In the genomic region with DNA sequence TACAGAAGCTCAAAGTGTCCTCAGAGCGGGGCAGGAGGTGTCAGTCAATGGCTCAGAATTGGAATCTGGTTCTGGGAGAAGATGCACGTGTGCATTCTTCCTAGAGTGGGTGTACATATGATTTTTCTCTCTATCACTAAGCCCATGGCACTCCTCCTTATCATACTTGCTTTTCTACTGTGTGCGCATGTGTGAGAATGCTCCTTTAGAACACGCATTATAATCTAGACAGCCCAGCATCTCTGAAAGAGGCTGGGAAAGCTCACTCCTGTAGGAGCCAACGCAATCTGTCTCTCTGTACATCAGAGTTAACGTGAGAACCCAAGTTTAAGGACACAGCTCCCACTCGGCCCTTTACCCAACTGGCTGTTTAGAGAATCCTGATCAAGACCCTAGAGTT, we compare ENCODE assay signal across 22 mouse cellular contexts.
"Had no signal": no experiment of that assay in that cellular context is flagged by ENCODE, and none has a peak within 500 bp of the region (broad histone marks: within the 10 kb centered on the region; RNA-seq: fewer than 3 reads in every experiment).

No protein-coding gene starts in this region.

- H3K4me3 ChIP-seq: limb, embryonic 10.5 days; limb, embryonic 13.5 days; liver, embryonic 12.5 days; liver, embryonic 15.5 days; lung, embryonic 15.5 days; megakaryocyte, embryonic 14.5 days; midbrain, embryonic 12.5 days; midbrain, embryonic 15.5 days; neural tube, embryonic 12.5 days; neural tube, embryonic 15.5 days; stomach, embryonic 15.5 days had no signal

- ATAC-seq: liver, embryonic 12.5 days; midbrain, embryonic 15.5 days had no signal

- H3K36me3 ChIP-seq: limb, embryonic 10.5 days; limb, embryonic 13.5 days; liver, embryonic 12.5 days; liver, embryonic 15.5 days; lung, embryonic 15.5 days; midbrain, embryonic 12.5 days; midbrain, embryonic 15.5 days; neural tube, embryonic 12.5 days; neural tube, embryonic 15.5 days; stomach, embryonic 15.5 days had no signal

- H3K27ac ChIP-seq: limb, embryonic 10.5 days; limb, embryonic 13.5 days; liver, embryonic 12.5 days; liver, embryonic 15.5 days; lung, embryonic 15.5 days; midbrain, embryonic 12.5 days; midbrain, embryonic 15.5 days; neural tube, embryonic 12.5 days; neural tube, embryonic 15.5 days; stomach, embryonic 15.5 days had no signal

- DNase-seq: kidney, adult 9 months; kidney, postnatal 14 days; kidney, postnatal 4 days; liver; lung, adult 18-20 months; lung, postnatal 10 days; lung, postnatal 36 days; retina, postnatal 1 day; right cerebral cortex, postnatal 25 days; spleen, adult 18-20 months; thymus, postnatal 25 days had no signal

- H3K27me3 ChIP-seq: limb, embryonic 13.5 days; liver, embryonic 12.5 days; liver, embryonic 15.5 days; lung, embryonic 15.5 days; megakaryocyte, embryonic 14.5 days; midbrain, embryonic 12.5 days; midbrain, embryonic 15.5 days; neural tube, embryonic 12.5 days; neural tube, embryonic 15.5 days; stomach, embryonic 15.5 days had no signal

- H3K9me3 ChIP-seq: limb, embryonic 10.5 days; limb, embryonic 13.5 days; liver, embryonic 12.5 days; liver, embryonic 15.5 days; lung, embryonic 15.5 days; megakaryocyte, embryonic 14.5 days; midbrain, embryonic 12.5 days; midbrain, embryonic 15.5 days; neural tube, embryonic 12.5 days; neural tube, embryonic 15.5 days; stomach, embryonic 15.5 days had no signal

- H3K9ac ChIP-seq: limb, embryonic 13.5 days; liver, embryonic 12.5 days; liver, embryonic 15.5 days; lung, embryonic 15.5 days; midbrain, embryonic 12.5 days; midbrain, embryonic 15.5 days; neural tube, embryonic 12.5 days; neural tube, embryonic 15.5 days; stomach, embryonic 15.5 days had no signal

- H3K4me2 ChIP-seq: limb, embryonic 13.5 days; liver, embryonic 12.5 days; liver, embryonic 15.5 days; lung, embryonic 15.5 days; midbrain, embryonic 12.5 days; midbrain, embryonic 15.5 days; neural tube, embryonic 12.5 days; neural tube, embryonic 15.5 days; stomach, embryonic 15.5 days had no signal

- H3K4me1 ChIP-seq: limb, embryonic 13.5 days; liver, embryonic 12.5 days; liver, embryonic 15.5 days; stomach, embryonic 15.5 days had no signal
